Mouse (Mus musculus) monocyte, adult 2 months (primary cell): ENCODE data around the gene Spats2.
"Not testable (repeated sequence)": the region's sequence is repeated elsewhere in the genome, so short reads cannot be mapped to it uniquely, and the experiment has no call there.

Experiments
- DNase-seq, 2 experiments: peaks; one replicate each; pipeline ENCODE4 v3.0.0; 2022; ENCODE audit warnings: low spot score in 2 of 2, low read depth in 1 of 2

Spats2 gene

DNA sequence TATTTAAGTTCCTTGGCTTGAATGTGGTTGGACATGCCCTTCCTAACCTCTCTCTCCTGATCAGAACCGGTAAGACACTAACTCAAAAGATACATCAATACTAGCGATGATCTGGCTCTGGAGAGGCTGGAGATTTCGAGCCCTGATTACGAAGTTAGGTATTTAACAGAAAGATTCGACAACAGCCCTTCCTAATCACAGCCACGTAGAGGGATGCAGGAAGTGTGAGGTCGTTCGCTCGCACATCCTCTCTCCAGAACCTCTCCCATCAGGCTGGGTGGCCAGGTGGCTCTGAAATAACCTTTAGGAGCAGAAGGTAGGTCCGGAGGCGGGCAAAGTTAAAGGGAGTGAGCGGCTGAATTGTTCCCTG is at the start of gene Spats2:
Gene Spats2 (plus strand): TSS at position 206 of the 370 bp plus-strand sequence.
- DNase-seq, result no peak

GRCm38 (mm10) chr15:99076011-99076410 is 49.7 kb upstream of the Spats2 start:
- DNase-seq, result not testable (repeated sequence)

GRCm38 (mm10) chr15:99078181-99078910 is 47.4 kb upstream of the Spats2 start:
- DNase-seq, result no peak

DNA sequence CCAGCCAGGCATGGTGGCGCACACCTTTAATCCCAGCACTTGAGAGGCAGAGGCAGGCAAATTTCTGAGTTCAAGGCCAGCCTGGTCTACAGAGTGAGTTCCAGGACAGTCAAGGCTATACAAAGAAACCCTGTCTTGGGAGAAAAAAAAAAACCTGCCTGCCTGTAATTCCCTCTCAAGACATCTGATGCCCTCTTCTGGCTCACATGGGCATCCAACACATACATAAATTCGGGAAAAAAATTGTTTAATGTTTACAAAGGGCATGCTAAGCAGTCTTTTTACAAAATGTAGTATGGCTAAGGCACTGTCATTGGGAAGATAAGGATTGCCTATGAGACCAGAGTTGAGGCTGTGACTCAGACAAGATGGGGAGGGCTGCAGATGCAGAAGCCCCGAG is 45.9 kb upstream of the Spats2 start:
- DNase-seq, result no peak

- no peak for DNase-seq
Measured at GRCm38 (mm10) chr15:99082322-99082721, 43.4 kb upstream of the Spats2 start.

- DNase-seq, result no peak
Measured at GRCm38 (mm10) chr15:99082840-99083239, 42.9 kb upstream of the Spats2 start.

DNA sequence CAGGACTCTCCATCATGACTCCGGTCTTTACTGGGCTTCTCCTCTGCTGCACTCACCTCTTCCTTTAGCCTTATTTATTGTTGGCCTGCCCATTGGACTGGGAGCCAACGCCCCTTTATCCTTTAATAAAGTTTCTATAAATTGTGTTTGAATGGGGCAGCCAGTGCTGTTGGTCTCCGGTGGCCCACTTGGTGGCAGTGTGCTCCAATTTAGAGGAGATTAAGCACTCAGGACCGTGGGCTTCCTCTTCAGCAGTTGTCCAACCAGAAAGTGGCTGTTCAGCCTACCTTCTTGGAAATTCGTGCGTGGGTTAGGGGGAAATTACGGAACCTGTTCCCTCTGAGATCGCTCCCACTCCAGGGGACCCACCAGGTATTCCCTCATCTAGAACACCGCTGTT is 42.5 kb upstream of the Spats2 start:
- DNase-seq, result no peak

DNA sequence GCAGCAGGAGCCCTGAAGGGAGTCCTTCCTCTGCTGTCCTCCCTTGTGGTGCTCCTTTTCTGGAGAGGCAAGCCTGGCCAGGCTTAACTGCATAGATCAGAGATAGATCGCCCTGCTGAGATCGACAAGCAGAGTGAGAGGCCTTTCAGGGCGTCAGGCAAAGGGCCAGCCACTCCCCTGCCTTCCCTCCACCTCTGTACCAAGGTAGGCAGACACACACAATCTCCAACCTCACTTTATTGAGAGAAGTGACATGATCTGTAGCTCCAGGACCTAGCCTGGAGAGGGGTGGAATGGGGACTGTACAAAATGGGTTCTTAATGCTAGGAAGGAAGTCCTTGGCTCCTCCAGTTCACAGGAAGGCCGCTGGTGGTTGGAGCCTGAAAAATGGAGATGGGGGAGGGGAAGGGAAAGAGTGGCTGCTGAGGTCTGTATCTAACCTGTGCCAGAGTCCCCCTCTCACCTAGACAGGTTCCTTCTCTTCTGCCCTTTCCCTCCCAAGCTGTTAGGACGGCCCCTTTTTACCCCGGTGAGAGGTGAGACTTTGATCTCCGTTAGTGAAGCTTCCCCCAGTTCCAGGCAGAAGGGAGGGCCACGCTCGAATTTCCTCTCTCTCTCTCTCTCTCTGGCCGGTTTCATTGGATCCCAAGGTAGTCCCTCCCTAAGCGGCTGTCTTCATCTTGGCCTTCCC is 41.7 kb upstream of the Spats2 start:
- DNase-seq, result no peak

DNA sequence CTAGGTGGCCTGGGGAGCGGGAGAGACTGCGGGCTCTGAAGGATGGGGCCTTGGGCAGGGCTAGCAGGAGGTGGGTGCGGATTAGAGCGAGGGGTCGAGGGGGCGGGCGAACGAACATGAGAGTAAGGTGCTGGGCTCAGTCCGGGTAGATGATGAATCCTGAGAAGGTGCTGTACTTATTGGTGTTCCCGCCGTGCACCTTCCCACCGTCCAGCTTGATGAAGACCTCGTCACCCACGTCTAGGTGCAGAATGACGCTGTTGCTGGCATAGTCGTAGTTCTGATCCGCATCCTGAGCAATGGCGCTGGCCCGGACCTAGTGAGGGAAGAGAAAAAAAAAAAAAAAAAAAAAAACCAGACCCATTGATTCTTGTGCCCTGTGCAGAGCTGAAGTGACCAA is 41.1 kb upstream of the Spats2 start:
- no peak for DNase-seq

DNA sequence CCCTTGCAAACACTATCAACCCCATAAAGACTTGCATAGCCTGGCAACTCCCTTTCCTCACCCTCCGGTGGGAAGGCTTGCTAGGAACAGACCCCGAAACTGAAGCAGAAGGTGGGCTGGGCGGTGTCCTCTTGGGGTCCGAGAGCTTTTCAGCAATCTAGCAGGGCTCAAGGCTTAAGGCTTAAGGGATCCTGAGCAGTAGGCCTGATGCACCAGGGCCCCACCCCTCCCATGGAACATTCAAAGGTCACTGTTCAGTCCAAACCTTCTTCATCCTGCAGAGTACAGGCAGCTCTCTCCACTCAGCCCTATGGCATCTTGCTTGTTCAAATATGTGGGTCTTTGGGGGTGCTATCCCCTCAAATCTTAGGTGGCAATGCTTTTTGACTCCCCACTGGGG is 39.7 kb upstream of the Spats2 start:
- DNase-seq, result no peak

- DNase-seq, result no peak
Measured at GRCm38 (mm10) chr15:99087253-99088075, 38.3 kb upstream of the Spats2 start, which contains the start of gene C1ql4. TSS of gene C1ql4 (minus strand) at chr15:99087817.

GRCm38 (mm10) chr15:99088292-99088691 is 37.4 kb upstream of the Spats2 start:
- DNase-seq, result peak; percentile 34 to 64

DNA sequence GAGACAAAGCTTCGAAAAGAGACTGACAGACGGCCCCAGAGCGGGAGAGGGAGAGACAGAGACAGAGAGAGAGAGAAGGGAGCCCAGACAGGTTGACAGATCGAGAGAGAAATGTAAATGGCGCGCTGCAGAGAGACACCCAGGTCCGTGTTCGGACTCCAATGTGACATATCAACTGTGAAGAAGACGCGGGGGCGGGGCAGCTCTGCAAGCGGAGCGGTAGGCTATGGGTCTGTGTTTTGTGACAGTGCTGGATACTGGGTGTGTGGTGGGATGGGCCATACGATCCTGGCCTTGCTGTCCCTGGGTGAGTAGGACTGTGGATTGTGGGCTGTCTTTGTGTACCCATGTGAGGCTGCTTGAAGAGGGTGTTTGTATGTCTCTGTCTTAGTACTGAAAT is 36.6 kb upstream of the Spats2 start:
- no peak for DNase-seq

DNA sequence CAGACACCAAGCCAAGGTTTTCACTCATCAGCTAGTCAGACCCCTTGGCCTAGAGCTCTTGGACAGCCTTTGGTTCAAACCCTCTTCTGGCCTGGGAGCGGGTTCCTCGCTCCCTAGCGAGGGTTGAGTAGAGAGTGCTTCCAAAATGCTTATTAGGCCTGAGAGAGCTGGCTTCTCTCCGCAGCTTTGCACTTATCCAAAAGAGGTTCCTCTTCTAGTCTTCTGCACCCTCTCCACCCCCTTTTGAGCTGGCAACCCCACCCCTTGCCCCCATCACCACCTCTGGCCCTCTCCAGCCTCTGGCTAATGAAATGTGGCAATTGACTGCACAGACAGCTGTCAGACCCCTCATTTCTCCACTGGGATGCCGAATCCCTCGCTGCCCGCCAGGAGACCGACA is 32.8 kb upstream of the Spats2 start, which contains the start of gene Dnajc22:
Gene Dnajc22 (plus strand): TSS at position 301 of the 400 bp plus-strand sequence.
- DNase-seq, result no peak

DNA sequence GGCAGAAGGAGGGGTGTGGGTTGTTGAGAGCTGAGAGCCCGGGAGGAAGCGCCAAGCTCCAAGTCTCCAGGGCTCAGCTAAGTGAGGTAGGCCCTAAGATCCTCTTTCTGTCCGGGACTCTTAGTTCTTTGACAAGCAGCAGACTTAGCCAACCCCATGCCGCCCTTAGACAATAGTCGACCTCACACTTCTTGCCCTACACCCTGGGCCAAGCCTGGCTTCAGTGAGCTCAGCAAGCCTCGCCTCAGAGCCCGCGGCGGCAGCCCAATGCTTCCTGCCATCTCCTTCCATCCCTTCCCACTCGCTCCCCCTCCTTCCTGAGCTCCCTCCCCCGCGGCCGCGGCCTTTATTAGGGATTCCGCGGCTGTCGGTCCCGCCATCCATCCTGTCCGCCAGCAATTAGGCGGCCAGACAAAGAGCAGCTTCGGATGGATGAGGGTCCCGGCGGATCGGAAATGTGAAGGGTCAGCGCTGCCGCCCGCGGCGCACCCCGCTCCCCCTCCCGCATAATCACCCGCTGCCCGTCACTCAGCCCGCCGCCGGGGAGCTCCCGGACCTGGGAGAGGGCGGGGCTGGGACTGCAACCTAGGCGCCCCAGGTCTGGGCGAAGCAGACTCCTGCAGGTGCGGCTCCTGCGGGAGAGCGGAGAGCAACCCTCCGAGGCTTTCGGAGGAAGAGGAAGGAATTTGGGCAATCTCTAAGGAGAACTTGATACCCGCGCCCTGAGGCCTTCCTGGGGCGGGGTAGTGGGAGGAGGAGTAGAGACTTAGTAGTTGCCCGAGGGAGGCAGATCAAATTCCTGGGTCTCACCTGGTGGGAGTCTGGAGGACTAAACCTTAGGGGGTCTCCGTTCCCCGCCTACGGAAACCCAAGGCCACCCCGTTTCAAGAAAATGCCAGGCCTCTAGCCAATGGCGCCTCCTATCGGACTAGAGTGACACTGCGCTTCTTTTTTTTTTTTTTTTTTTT is 32.1 kb upstream of the Spats2 start:
- DNase-seq, result peak; percentile 31 to 64

- no peak for DNase-seq
Measured at GRCm38 (mm10) chr15:99094631-99095270, 31.0 kb upstream of the Spats2 start.

DNA sequence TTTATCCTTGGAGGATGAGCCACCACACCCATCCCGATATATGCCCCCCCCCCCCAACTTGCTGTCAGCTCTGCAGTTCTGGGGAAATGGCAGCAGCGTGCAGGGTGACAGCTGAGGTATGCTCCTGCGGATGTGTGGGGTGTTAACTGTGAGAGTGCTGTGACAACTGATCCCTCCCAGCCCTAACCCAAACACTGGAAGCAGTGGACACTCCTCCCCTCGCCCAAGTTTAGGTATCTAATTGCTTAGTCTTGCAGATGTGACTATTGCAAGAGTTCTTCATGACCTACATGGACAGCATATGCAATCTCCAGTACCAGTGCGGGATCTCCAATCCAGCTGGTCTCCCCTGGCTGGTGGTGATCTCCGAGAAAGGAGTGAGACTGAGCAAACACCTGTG is 30.4 kb upstream of the Spats2 start:
- no peak for DNase-seq

DNA sequence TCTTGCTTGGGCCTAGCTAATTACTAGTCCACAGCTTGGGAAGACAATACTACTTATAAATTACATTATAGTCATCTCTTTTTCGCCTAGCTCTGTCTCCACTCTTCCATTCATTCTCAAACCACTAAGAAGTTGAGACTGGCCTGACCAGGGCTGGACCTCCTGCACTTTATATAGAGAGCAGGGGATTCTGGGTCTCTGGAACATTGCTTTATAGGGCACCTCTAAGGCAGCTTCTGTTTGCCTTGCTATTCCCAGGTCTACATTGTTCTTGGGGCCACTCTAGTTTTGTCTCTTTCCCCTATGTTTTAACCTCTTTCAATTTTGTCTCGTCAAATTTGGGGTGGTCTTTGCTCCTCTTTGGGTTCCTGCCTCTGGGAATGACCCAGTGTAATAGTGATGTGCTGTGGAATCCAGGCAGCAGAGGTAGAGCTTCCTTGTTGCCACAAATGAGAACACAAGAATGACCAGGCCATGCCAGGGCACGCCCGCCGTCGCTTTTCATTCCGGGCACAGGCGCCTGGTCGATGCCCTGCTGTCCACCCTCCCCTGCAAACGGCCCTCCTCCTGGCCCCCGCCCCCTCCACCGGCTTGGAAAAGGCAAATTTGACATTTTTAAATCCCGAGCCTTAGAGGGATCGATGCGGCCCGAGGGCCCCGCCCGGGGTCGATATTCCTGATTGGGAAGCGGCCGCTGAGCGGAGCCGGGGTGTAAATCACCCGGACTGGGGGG is 29.5 kb upstream of the Spats2 start:
- no peak for DNase-seq

DNA sequence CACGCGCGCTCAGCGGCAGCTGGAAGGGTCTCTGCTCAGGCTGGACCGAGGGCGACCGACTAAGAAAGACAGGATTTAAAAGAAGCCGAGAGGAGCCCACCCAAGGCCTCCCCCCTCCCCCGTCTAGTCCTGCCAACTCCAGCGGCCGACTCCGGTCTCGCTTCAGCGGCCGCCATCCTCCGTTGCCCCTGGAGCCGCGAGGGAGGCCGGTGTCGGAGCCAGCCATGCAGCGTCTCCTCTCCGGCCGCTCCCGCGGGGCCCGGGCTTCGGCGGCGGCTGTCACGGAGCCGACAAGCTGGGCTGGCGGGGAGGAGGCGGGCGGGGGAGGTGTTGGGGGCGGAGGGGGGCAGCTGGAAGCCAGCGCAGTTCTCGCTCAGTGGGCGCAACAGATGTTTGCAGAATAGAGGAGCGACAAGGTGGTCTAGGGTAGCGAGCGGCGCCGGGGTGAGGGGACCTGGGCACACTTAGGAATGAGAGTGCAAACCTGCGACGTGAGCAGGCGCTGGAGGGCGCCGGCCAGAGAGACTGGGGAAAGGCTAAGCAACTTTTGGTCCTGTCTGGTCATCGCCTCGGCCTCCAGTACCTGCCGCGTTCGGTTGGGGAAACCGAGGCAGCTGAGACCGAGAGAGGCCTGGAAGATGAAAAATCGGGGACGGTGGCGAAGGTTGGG is 28.8 kb upstream of the Spats2 start:
- DNase-seq, result no peak
